Mouse (Mus musculus) testis, adult 2 months (tissue): ENCODE results near the gene Ift88.

Source experiments
- CTCF ChIP-seq: fragments of 200-500 bp; IDR thresholded peaks from 2 replicates; pipeline ENCODE4 v1.5.1; 2012; ENCODE audit warnings: low read depth, mild to moderate bottlenecking, inconsistent platforms, low read length, moderate library complexity; ENCODE audit not compliant: control insufficient read depth, insufficient read depth, insufficient replicate concordance
- POLR2A ChIP-seq: fragments of 200-500 bp; IDR thresholded peaks from 2 replicates; pipeline ENCODE4 v1.6.1; 2012; ENCODE audit warnings: low read depth, mild to moderate bottlenecking, inconsistent platforms, low read length, moderate library complexity; ENCODE audit not compliant: control insufficient read depth

DNA sequence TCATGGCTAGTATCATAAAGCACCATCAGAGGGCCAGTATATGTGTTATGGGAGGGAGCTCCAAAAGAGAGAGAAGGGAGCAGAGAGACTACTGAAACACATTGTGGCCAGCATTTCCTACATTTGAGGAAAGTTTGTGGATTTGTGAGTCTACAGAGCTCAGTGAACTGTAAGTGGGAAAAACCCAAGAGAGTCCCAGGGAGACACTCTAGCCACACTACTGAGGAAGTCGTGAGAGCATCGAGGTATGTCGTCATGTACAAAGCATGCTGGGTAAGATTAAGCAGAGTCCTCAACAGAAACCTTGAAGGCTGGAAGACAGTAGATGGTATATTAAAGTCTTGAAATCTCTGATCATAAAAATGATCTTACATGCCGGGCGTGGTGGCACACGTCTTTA, 60.3 kb downstream of the Ift88 start:
- TF ChIP-seq CTCF (no peak), POLR2A (no peak)
